8 mouse cellular contexts compared by ENCODE assay signal in genomic region chr3:89245688-89246171, GRCm38 (mm10). TPM values are rescaled to one million over a fixed set of nuclear protein-coding genes. Genes with fewer than 3 reads are reported as not detected.
DNase-seq lines count a peak whose midpoint lies in the region; ATAC-seq and TF ChIP-seq lines count a peak whose summit lies in the region.

Gene Krtcap2 (plus strand): TSS chr3:89245966.

- no peak for TF ChIP-seq POLR2A in liver, adult 2 months (IDR thresholded peaks at IDR 0.05; ENCODE audit: extremely low read depth, insufficient read depth, low read length)
- TF ChIP-seq POLR2A in bone marrow macrophage, adult 2 months (IDR thresholded peaks at IDR 0.05; ENCODE audit: borderline replicate concordance, low read depth, low read length), result no peak

- no peak for TF ChIP-seq CTCF in liver, adult 2 months (IDR thresholded peaks at IDR 0.05; ENCODE audit: low read depth, low read length)
- 0 out of 2 replicates have a peak, but pooled peaks have one; percentile 0 for TF ChIP-seq CTCF in bone marrow macrophage, adult 2 months (IDR thresholded peaks at IDR 0.05; ENCODE audit: low read depth, low read length)
- no peak for TF ChIP-seq CTCF in heart, postnatal 0 days (IDR thresholded peaks at IDR 0.05; ENCODE audit: low read depth)
- TF ChIP-seq CTCF in left cerebral cortex, adult 2 months (IDR thresholded peaks at IDR 0.05), result no peak

- peak within 1 kb of the TSS; percentile 75 for H3K27ac ChIP-seq in liver, adult 2 months (replicated peaks; ENCODE audit: insufficient read depth, low read depth, low read length)
- H3K27ac ChIP-seq in bone marrow macrophage, adult 2 months (ENCODE audit: insufficient read depth, low read depth, low read length), result peak within 1 kb of the TSS; percentile 43
- H3K27ac ChIP-seq in forebrain, embryonic 13.5 days, result peak within 1 kb of the TSS; percentile 94
- peak within 1 kb of the TSS; percentile 44 for H3K27ac ChIP-seq in heart, postnatal 0 days (ENCODE audit: low read depth)
- H3K27ac ChIP-seq in left cerebral cortex, adult 2 months, result peak within 1 kb of the TSS; percentile 96
- peak within 1 kb of the TSS; percentile 97 for H3K27ac ChIP-seq in midbrain, embryonic 13.5 days

- peaks cover 15% of the 10 kb centered on the region for H3K4me1 ChIP-seq in liver, adult 2 months (ENCODE audit: control insufficient read depth, insufficient read depth, low read length)
- peaks cover 16% of the 10 kb centered on the region for H3K4me1 ChIP-seq in bone marrow macrophage, adult 2 months (ENCODE audit: control insufficient read depth, insufficient read depth, low read length)
- H3K4me1 ChIP-seq in forebrain, embryonic 13.5 days, result peaks cover 53% of the 10 kb centered on the region
- H3K4me1 ChIP-seq in heart, postnatal 0 days (ENCODE audit: control insufficient read depth, insufficient read depth), result peaks cover 13% of the 10 kb centered on the region
- peaks cover 52% of the 10 kb centered on the region for H3K4me1 ChIP-seq in midbrain, embryonic 13.5 days (replicated peaks)

- no peaks in the 10 kb centered on the region for H3K9me3 ChIP-seq in forebrain, embryonic 13.5 days (replicated peaks)
- H3K9me3 ChIP-seq in heart, postnatal 0 days (replicated peaks; ENCODE audit: control insufficient read depth, low read length), result no peaks in the 10 kb centered on the region
- no peaks in the 10 kb centered on the region for H3K9me3 ChIP-seq in midbrain, embryonic 13.5 days

- H3K36me3 ChIP-seq in liver, adult 2 months (ENCODE audit: control insufficient read depth, insufficient read depth, low read length), result no peaks in the 10 kb centered on the region
- H3K36me3 ChIP-seq in forebrain, embryonic 13.5 days (ENCODE audit: poor library complexity, severe bottlenecking), result peaks cover 39% of the 10 kb centered on the region
- 0 out of 2 replicates have a peak, but pooled peaks cover 7% of the 10 kb centered on the region for H3K36me3 ChIP-seq in heart, postnatal 0 days (replicated peaks; ENCODE audit: control insufficient read depth, insufficient read depth, low read length)
- peaks cover 23% of the 10 kb centered on the region for H3K36me3 ChIP-seq in midbrain, embryonic 13.5 days

- H3K4me2 ChIP-seq in forebrain, embryonic 13.5 days, result peak within 1 kb of the TSS; percentile 97
- H3K4me2 ChIP-seq in heart, postnatal 0 days (ENCODE audit: low read depth, low read length), result peak within 1 kb of the TSS; percentile 83
- H3K4me2 ChIP-seq in midbrain, embryonic 13.5 days (replicated peaks), result peak within 1 kb of the TSS; percentile 93

- H3K79me2 ChIP-seq in liver, adult 2 months (ENCODE audit: control insufficient read depth, insufficient read depth, low read length), result no peaks in the 10 kb centered on the region

- peak within 1 kb of the TSS; percentile 74 for H3K4me3 ChIP-seq in liver, adult 2 months (ENCODE audit: insufficient read depth, low read depth, low read length)
- H3K4me3 ChIP-seq in bone marrow macrophage, adult 2 months (ENCODE audit: insufficient read depth, low read length), result peak within 1 kb of the TSS; percentile 81
- peak within 1 kb of the TSS; percentile 74 for H3K4me3 ChIP-seq in forebrain, embryonic 13.5 days
- peak within 1 kb of the TSS; percentile 67 for H3K4me3 ChIP-seq in heart, postnatal 0 days (ENCODE audit: low read depth, low read length)
- H3K4me3 ChIP-seq in left cerebral cortex, adult 2 months, result peak within 1 kb of the TSS; percentile 58
- peak within 1 kb of the TSS; percentile 75 for H3K4me3 ChIP-seq in midbrain, embryonic 13.5 days (replicated peaks)

- ATAC-seq in forebrain, embryonic 13.5 days, result peak; percentile 65
- ATAC-seq in heart, postnatal 0 days (ENCODE audit: insufficient read depth, low read depth), result peak; percentile 8; the same call in 1 of the 2 replicates
- peak; percentile 55 for ATAC-seq in midbrain, embryonic 13.5 days

- intact Hi-C loops in left cerebral cortex, adult 2 months (cut with DNase I), result loop anchor here (1.0 kb wide), 2 partner anchors 37 to 49 kb away; no protein-coding TSS in a partner anchor

- TF ChIP-seq EP300 in heart, postnatal 0 days (IDR thresholded peaks at IDR 0.05; ENCODE audit: low read depth), result no peak

- 6% methylated on average over 20 of the region's 20 CpGs for WGBS in liver, adult 2 months
- 3% methylated on average over 20 of the region's 20 CpGs for WGBS in forebrain, embryonic 13.5 days
- WGBS in heart, postnatal 0 days, result 6% methylated on average over 20 of the region's 20 CpGs
- WGBS in midbrain, embryonic 13.5 days, result 3% methylated on average over 20 of the region's 20 CpGs

- H3K27me3 ChIP-seq in liver, adult 2 months (ENCODE audit: control insufficient read depth, insufficient read depth, low read length), result no peaks in the 10 kb centered on the region
- H3K27me3 ChIP-seq in forebrain, embryonic 13.5 days, result no peaks in the 10 kb centered on the region
- peaks cover 18% of the 10 kb centered on the region for H3K27me3 ChIP-seq in heart, postnatal 0 days (ENCODE audit: control insufficient read depth, insufficient read depth, low read length)
- H3K27me3 ChIP-seq in midbrain, embryonic 13.5 days, result no peaks in the 10 kb centered on the region

- no peak for DNase-seq in liver, adult 2 months (ENCODE audit: extremely low read depth, low read depth, low spot score)
- DNase-seq in liver, result no peak
- no peak for DNase-seq in heart, postnatal 0 days (ENCODE audit: low spot score)
- DNase-seq in left cerebral cortex, adult 2 months (ENCODE audit: extremely low spot score in 1 of 2, low spot score in 2 of 2), result peak; percentile 66 to 76
- DNase-seq in thymus, postnatal 10 days (ENCODE audit: low spot score in 2 of 2), result peak; percentile 32 to 33

- H3K9ac ChIP-seq in liver, adult 2 months (ENCODE audit: low read depth, low read length), result peak within 1 kb of the TSS; percentile 82
- H3K9ac ChIP-seq in forebrain, embryonic 13.5 days, result peak within 1 kb of the TSS; percentile 86
- H3K9ac ChIP-seq in heart, postnatal 0 days (replicated peaks; ENCODE audit: low read depth, low read length), result peak within 1 kb of the TSS; percentile 61
- H3K9ac ChIP-seq in midbrain, embryonic 13.5 days (replicated peaks), result peak within 1 kb of the TSS; percentile 84

RNA-seq across cellular contexts. Expression of gene Krtcap2, which starts in this region (rescaled TPM):
- total RNA-seq in liver, adult 2 months (2014; rRNA removed), result 45.1 and 60.3 TPM in 2 replicates
- 157 and 197 TPM in 2 replicates for polyA plus RNA-seq in liver, adult 2 months (2012; rRNA removed)
- polyA plus RNA-seq in bone marrow macrophage, adult 2 months (2012; ENCODE audit: insufficient read depth, insufficient read length, missing spikeins), result 94.1 and 97.0 TPM in 2 replicates
- 221 and 237 TPM in 2 replicates for polyA plus RNA-seq in forebrain, embryonic 13.5 days (2015; fragmentation: Nextera tagmentation; extraction: Ambion mirVana)
- total RNA-seq in heart, postnatal 0 days (2014; rRNA removed; ENCODE audit: low replicate concordance), result 41.8 and 76.1 TPM in 2 replicates
- polyA plus RNA-seq in heart, postnatal 0 days (2015; fragmentation: Nextera tagmentation; extraction: Ambion mirVana), result 192 and 216 TPM in 2 replicates
- total RNA-seq in left cerebral cortex, adult 2 months (2021), result 10 to 100 TPM; 63.2 to 71.4 TPM
- 205 and 209 TPM in 2 replicates for polyA plus RNA-seq in midbrain, embryonic 13.5 days (2015; fragmentation: Nextera tagmentation; extraction: Ambion mirVana)

Comparison
In these comparisons a context has a peak if more than half of its experiments do, and no peak if none do; other contexts are left out.
1. DNase-seq: peak in left cerebral cortex, adult 2 months (2 of 2) and thymus, postnatal 10 days (2 of 2); none in liver, adult 2 months (single experiment), liver (single experiment) and heart, postnatal 0 days (single experiment).
2. H3K27ac ChIP-seq: peak in every context shown above with its lines; median percentile 97 in midbrain, embryonic 13.5 days; 96 in left cerebral cortex, adult 2 months; 94 in forebrain, embryonic 13.5 days; 75 in liver, adult 2 months; 44 in heart, postnatal 0 days; 43 in bone marrow macrophage, adult 2 months.
3. ATAC-seq: peak in every context shown above with its lines; median percentile 65 in forebrain, embryonic 13.5 days; 55 in midbrain, embryonic 13.5 days; 8 in heart, postnatal 0 days.
4. Peak in every context shown above with its lines, with median percentiles within 50 percentile points of each other: H3K4me3 ChIP-seq, H3K9ac ChIP-seq and H3K4me2 ChIP-seq.